Mouse (Mus musculus) olfactory bulb, adult 2 months (tissue): ENCODE data around the gene Spink4.

Source experiments
- CTCF ChIP-seq: fragments of 200-500 bp; IDR thresholded peaks from 2 replicates; pipeline ENCODE4 v1.5.1; 2012; ENCODE audit warnings: low read depth, mild to moderate bottlenecking, low read length, moderate library complexity; ENCODE audit not compliant: insufficient read depth
- POLR2A ChIP-seq: fragments of 200-500 bp; IDR thresholded peaks from 2 replicates; pipeline ENCODE4 v1.6.1; 2012; ENCODE audit warnings: mild to moderate bottlenecking, low read depth, low read length, moderate library complexity; ENCODE audit not compliant: insufficient read depth

DNA sequence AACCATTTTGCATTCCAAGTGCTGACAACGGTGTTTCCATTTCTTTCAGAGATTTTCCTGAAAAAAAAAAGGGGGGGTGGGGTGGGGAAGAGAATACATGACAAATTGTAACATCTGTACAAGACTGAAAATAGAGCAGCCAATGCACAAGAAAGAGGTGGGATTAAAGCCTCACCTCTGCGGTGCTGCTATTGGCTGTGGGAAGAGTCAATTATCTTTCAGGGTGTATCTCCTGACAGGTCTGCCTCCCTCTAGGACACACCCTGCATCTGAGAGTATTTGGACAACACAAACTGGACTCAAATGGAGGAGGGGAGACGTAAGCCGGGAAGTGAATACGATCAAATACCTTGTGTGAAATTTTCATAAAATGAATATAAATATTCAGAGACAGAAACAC, 23.8 kb downstream of the Spink4 start:
- TF ChIP-seq POLR2A (no peak), CTCF (no peak)
